Mouse (Mus musculus) ZHBTc4 (cell line): ENCODE measurements at regions not wholly inside any gene's neighbourhood (a gene's known extent, or its start where the extent isn't known, plus 50 kb on each side); places are given as distances from the start of the nearest gene placed in this dataset.

Source experiments
- DNase-seq: peaks from one replicate; pipeline ENCODE4 v3.0.0-alpha.2; 2011; ENCODE audit warnings: low read depth, low spot score

DNA sequence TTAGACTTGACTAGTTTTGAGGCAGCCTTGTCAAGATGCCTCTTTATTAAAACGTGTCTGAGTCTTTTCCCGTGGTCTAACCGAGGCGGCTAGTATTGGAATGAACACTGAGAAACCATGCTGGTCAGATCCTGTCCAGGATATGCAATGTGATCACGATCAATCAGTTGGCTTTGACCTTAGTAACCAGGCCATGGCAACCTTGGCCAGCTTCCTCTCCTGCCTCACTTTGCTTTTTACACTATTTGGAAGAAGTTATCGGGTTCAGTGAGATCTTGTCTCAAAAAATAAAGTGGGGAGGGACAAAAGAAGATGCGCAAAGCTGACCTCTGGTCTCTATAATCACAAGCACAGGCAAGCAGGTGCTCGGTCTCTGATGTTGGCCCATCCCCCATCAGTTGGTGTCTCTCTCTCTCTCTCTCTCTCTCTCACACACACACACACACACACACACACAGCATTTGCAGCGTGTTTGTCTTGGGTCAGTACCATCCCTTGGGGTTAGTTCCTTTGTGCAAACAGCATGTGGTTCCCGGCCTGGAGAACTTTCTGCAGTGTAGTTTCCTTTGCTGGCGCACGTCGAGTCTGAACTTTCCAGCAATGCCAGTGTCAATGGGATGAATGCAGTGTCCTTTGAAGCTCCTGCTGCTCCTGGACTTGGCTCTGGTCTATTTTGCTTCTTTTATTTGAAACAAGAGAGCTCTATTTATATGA lies 117.6 kb upstream of the Spdye4c start:
- no peak for DNase-seq

DNA sequence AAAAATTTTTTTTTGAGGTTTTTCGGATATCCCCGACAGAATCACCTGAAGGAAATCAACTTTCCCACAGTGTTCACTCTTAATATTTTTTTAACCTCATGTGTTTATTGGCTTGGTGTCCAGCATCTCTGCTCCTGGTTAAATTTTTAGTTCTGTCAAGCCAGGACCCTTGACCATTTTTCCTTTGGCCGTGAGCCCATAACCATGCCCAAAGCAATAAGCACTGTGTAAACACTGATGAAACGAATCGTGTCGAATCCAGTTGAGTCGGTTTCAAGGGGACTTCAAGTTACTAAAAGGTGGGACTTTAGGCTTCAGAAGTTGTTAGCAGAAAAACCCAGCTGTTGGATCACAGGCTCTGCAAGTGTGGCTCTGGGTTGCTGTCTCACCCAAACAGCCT lies 117.0 kb upstream of the Spdye4c start:
- DNase-seq = no peak

DNA sequence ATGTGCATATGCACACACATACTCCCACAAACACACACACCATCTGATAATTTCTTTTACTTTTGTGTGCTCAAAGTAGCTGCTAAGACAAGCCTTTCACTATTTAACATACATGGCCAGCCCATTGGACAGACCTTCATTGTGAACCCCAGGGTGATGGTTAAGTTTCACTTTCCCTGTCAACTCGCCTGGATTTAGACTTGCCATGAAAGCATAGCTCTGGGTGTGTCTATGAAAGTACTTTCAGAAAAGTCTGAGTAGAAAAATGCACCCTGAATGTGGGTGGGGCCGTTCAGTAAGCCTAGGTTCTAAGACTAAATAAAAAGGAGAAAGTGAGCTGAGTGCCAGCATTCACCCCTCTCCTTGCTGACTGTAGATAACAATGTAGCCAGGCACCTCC lies 113.8 kb upstream of the Spdye4c start:
- DNase-seq = peak; percentile 8

DNA sequence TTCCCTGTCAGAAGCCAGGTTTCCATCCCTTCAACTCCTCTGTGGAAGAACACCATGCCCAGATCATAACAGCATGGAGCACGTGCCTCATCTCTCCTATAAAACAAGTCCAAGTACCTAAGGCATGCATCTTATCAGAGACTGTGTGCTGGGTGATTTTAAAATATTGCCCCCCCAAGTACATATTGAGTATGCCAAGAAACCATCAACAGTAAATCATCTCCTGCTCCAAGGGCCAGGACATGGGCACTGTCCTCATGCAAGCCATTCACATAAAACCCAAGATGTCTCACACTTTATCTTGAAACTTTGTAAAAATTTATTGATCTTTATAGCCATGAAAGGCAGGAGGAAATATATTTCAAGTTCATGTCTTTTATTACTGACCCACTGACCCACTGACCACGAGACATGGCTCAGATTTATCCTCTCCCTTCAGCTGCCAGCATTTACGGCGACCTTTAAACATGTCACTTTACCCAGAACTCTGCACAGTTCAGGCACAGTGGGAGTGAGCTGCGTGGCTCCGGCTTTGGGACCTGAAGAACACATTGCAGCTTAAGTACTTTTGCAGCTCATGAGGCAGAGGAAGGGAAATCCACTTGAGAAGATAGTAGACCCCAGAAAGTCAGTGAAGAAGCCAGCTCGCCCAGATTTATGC lies 99.7 kb upstream of the Spdye4c start:
- DNase-seq = no peak

DNA sequence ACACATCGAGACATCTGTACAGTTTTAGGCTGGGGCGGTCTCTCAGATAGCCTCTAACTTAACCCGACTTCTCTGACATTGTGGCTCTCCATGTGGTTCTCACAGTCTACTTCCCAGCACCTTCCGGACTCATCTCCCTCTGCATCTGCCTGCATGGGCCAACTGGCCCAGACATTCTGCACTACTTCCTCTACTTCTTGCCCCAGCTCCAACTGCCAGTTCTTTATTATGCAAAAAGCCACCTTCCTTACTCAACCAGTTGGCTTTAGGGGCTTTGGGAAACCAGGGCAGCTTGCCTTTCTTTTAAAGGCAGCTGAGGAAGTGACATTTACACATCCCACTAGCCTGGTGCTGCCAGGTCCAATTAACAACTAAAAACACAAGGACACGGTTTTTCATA lies 97.1 kb upstream of the Spdye4c start:
- DNase-seq = peak; percentile 25

DNA sequence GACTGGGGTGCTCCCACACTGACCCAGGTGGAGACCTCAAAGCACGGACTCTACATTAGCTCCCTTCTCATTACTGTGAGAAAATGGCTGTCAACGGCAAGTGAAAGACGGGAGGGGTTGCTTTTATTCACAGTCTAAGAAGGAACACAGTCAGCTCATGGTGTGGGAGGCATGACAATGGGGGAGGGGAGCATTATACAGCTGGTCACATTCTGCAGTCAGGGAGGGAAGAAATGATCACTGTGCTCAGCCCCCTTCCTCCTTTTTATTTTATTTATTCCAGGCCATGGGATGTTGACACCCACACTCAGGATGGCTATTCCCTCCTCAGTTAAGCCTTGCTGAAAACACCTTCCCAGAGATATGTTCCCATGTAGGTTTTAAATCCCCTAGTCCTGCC lies 93.1 kb upstream of the Spdye4c start:
- DNase-seq = no peak

DNA sequence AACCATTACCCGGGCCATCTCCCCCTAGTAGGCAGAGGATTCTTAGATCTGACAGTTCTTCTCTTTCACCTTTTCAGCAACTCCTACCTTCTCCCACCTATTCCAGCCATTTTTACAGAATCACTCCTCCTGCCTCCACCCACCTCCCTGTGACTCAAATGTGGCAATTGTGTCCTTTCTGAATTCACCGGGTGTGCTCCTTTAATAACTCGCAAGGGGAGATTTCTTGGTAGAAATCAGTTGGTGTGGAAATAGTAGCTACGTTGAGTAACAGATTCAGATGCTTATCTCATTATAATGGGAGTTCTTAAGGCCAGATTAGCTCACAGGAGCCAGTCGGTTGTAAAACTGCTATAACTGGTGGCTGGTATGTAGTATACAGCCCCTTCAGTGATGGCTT lies 92.4 kb upstream of the Spdye4c start:
- no peak for DNase-seq

DNA sequence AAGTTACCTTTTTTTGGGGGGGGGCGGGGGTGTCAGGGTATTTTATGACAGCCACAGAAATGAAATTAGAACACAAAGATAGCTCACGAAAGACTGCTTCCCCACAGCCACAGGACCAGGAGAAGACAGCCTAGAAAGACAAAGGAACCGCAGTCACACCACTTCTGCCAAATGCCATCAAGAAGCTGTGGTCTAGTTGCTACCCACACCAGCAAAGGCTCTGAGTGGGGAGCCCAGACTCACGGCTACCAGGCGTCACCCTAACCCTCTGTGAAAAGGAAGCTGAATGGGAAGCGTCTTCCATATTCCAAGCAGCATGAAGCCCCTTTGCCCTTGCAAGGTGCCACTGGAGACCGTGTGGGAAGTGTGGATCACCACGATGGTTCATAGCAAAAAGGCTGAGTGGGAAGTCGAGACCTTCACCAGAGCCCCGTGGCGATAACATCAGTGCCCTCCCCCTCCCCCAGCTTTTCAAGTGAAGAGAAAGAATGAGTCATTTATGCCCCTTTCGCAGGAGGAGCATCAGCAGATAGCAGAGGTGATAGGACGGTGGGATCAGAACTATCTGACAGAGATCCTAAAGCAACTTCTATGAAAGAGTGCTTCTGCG lies 91.3 kb upstream of the Spdye4c start:
- DNase-seq = no peak

DNA sequence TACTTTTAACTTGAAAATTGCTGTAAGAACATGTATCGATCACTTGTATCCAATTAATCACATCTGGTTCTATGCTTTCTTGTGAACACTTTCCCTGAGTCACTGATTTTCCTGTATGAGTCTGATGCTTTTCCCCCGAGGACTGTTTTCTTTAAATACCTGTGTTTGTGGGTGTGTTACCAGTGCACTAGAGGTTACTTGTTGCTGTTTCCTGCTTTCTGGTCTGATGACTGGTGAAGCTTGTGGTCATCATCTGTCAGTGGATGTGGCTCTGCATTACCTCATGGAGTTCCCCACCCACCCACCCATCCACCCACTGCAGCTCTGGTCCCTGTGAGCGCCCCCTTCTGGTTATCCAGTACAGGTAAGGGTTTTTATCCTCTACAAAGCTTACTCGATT lies 88.3 kb upstream of the Spdye4c start:
- peak; percentile 9 for DNase-seq

DNA sequence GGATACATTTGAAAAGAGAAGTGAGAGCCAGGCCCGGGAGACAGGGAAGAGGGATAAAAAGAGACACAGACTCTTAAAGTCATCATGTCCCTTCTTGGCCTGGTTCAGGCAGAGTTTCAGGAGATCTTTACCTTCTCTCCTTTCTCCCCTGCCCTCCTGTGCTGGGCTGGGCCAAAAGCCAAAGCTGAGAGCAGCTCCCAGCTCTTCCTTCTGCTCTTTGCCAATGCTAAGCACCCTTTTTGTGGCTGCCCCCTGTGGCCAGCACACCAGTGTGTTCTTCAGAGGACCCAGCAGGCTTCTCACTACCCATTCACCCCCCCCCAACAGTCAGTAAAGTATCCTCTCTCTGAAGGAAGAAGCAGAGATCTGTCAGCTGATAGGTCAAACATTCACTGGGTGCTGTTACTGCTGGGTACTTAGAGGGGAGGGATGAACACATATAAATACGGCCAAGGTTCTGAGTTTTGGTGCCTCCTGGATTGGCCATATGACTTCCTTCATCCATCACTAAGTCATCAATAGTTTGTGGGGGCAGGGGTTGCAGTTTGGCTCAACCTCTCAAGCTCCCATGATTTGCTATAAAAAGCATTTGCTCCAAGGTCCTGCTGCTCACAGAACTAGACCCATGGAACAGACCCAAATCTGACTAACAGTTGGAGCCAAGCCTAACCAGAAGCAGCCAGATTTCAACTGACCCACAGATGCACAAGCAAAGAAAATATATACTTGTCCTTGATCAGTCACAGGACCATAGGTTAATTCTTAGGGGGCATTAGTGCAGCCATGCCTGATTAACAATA lies 87.7 kb upstream of the Spdye4c start:
- no peak for DNase-seq

DNA sequence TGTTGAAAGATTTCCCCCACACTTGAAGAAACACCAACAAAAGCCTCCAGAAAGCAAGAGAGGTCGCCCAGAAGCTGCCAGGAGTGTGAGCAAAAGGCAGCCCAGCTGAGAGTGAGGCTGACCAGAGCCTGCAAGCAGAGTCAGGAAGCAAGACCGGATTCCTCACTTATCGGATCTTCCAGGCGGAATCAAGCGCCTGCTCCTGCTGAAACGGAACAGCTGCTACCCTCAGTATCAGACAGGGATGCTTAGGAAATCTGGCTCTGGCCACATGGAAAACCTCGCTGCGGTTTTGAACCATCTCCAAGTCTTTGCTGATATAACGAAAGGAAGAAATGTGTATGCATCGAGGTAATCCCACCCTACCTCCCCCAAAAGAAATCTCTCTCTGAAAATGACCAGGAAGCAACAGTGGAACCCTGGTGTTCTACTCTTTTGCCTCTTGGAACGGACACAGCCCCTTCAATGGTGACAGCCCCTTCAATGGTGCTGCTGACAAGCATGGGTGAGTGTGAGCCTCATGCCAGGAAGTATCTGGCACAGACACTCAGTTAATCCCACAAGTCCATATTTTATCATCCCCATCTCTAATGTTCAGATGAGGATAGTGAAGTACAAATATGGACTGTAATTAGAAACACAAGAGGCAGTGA lies 83.3 kb upstream of the Spdye4c start:
- DNase-seq = no peak

DNA sequence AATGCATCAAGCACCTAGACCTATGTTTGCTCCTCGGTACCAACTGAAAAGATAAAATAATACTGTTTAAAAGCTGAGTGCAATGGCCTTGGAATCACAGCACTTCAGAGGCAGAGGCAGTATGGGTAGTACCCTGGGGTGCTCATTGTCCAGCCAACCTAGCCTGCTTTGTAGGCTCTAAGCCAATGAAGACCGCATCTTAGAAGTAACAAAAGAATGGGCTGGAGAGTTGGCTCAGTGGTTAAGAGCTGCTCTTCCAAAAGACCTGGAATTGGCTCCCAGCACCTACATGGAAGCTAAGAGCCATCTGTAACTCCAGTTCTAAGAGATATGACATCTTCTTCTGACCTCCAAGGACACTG lies 82.8 kb upstream of the Spdye4c start:
- no peak for DNase-seq

DNA sequence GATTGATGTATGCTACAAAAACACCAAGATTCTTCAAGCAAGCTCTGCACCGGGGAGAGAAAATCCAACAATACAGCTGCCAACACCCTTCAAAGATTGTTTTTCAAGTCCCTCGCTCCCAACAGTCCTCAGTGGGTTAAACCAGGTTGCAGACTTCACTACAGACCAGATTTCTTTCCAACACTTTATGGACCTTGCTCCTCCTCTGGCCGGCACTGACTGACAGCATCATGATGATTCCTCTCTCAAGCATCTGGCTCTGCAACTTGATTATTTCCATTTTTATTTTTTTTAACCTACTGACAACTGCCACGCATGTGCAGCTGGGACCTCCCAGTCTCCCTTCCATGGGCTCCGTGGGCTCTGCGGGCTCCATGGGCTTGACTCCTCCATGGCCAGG lies 79.7 kb upstream of the Spdye4c start:
- DNase-seq = no peak

DNA sequence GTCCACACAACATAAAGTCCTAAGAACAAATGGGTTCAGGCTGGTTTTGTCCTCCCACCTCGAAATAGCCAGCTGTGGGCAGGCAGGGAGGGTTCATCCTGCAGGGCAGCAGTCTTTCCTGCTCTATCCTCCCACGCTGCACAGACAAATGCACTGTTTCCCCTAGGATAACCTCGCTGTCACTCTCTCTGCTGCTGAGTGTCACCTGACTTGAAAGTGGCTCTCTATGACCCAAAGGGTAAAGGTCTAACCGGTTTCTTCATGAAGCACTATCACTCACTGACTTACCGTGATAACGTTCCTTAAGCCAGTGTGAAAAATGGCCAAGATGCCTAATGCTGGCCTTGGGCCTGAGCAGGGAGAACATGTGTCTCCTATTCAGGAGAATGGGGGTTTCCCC lies 78.2 kb upstream of the Spdye4c start:
- no peak for DNase-seq

DNA sequence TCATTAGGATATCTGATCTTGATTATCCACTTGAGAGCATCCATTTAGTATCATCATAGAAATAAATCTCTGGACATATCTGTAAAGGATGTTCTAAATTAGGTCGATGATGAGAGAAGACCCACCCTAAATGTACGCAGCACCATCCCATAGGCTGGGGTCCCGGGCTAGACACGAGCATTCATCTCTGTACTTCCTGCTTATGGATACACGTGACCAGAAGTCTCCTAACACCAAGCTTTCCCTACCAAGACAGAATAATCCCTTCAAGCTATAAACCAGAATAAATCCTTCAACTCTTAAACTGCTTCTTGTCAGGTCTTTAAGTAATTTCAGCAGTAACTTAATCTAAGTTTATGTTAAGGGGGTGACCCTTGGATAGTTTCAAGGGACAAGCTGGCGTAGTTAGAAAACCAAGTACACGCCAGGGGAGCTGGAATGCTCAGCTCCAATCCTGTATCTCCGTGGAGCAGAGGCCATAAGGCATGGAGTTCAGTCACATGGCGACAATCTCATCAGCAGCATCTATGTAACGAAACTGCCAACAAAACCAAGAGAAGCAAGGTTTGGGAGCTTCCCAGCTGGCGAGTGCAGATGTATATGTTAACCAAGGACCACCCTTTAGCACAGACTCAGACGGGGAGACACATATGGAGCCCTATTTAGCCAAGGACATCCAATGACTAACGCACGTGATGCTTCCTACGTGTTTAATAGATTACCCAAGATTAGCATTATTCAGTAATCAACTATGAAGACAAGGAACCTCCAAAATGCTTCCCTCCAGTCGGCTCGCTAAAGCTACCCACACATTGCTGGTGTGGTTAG lies 76.3 kb upstream of the Spdye4c start:
- no peak for DNase-seq

DNA sequence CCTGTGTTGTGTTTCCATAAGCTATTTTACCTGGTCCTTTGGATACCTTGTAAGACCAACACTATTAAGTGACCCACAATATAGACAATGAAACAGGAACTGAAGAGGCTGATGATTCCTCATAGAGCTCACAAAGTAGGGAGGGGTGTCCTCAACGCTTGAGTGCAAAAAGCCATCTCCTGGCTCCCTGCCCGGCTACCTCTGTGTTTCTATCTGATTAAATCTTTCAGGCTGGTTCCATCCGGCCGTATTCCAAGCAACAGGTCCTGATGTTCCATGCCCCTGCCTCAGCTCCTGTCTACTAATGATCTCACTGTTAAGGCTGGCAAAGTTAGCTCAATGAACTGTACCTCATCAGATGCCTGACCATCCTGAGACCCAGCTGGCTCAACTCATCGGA lies 75.3 kb upstream of the Spdye4c start:
- no peak for DNase-seq

DNA sequence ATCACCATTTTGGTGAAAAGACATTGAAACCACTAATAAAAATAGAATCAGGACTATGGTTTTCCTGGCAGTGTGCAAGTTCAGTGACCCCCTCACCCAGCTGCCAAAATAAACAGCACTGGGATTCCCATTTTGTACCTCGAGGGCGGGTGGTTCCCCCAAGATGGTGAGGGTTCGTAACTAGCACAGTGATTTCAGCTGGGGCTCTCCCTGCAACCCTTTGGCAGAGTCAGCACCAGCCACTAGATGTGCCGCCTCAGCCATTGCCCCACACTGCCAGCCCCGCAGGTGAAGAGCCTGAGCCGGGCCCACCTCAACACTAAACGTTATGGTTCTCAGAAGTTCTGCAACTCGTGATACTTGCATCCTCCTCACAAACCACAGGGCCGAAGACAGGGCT lies 74.3 kb upstream of the Spdye4c start:
- no peak for DNase-seq

DNA sequence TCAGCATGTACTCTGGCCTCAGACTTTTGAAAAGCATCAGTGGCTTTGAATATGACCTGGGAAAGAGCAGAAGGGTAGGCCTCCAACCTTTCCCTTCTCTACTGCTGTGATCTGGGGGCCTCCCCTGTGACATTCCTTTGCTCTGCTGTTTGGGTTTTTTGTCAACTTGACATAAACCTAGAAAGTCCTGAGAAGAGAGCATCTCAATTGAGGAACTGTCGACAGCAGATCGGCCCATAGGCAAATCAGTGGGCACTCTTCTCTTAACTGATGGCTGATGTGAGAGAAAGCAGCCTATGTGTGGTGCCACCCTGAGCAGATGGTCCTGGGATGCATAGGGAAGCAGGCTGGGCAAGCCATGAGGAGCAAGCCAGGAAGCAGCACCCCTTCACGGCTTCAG lies 72.9 kb upstream of the Spdye4c start:
- no peak for DNase-seq

DNA sequence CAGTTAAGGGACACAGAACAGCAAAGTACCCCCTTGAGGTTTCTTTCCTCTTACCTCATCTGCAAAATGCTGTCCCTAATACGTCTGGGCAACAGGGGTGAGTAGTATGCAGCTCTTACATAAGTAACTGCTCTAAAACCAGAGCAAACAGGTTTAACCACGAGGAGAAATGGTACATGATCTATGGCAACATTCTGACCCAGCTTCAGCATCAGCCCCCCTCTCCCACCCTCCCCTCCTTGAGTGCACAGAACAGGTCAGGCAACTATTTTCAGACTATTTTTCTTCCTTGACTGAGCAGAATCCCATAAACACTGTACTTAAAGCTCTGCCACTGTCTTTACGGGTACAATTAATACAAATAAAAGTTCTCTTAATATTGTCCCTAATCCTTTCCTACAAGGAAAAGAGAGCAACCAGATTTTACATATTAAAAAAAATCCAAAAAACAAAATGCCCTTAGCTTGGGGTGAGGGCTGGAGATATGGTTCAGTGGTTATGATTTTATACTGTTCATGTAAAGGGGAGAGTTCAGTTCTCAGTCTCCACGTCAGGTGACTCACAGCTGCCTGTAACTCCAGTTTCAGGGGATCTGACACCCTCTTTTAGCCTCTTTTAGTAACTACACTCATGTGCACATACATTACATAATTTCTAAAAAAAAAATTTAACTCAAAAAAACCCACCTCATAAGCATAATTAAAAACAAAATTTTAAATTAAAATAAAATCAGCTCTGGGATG lies 69.1 kb upstream of the Spdye4c start:
- DNase-seq = no peak

DNA sequence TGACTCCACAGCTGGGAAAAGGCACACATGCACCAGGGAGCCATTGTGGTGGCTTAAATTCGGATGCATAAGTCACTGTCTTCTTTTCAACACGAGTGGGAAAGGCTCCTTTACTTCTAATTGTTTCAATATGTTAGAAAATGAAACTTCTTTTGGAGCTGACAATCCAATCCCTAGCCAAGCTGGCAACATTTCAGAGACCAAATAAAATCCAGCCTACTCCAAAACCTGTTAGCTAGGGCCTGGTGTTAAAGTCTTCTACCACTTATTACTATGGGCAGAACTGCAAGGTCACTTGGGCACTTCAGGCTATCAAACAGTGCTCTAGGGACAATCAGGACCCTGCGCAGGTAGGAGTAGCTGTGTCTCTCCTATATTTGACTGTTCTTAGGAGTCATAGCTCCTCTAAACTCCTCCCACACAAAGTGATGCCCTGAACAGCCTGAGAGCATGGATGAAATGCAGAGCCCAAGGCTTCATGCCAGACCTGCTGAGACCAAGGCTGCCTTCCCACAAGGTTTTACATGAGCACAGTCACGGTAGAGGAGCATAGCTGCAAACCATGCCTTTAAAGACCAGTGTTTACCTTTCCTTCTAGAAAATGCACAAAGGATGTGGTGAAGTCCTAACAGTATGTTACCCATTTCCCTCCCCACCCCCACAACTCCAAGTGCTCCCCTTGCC lies 67.4 kb upstream of the Spdye4c start:
- DNase-seq = no peak
